13 mouse cellular contexts compared by ENCODE assay signal in the genomic region with DNA sequence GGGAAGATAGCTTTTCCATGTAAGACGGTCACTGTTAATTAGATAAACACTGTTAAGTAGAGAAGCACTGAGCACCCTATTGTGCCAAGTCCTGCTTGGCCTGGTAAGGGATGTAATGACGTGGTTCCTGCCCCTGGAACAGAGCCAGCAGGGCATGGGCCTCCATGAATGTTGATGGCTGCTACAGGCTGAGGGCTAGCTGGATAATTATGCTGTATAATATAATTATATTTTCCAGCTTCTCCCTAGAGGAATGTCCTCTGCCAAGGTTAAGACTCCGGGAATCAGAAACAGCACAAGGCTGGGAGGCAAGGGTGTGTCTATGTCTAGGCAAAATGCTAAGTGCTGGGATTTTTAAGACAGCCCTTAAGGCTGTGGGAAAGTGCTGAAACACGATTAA. TPM values are rescaled to one million over a fixed set of nuclear protein-coding genes. Genes with fewer than 3 reads are reported as not detected.
DNase-seq lines count a peak whose midpoint lies in the region; ATAC-seq lines count a peak whose summit lies in the region.
"Had no signal": no experiment of that assay in that cellular context is flagged by ENCODE, and none has a peak within 500 bp of the region (broad histone marks: within the 10 kb centered on the region; RNA-seq: fewer than 3 reads in every experiment).

No protein-coding gene starts in this region.

- no peak for ATAC-seq in kidney, embryonic 14.5 days (ENCODE audit: low FRiP score, low TSS enrichment)

- no peaks in the 10 kb centered on the region for H3K27me3 ChIP-seq in kidney, embryonic 14.5 days (ENCODE audit: control insufficient read depth, insufficient read depth, low read length)
- H3K27me3 ChIP-seq: limb, embryonic 13.5 days had no signal

- H3K4me2 ChIP-seq in kidney, embryonic 14.5 days (replicated peaks; ENCODE audit: low read depth, low read length) = no peak overlapping the region
- H3K4me2 ChIP-seq: limb, embryonic 13.5 days had no signal

- H3K9ac ChIP-seq in kidney, embryonic 14.5 days (ENCODE audit: low read depth, low read length) = no peak overlapping the region
- H3K9ac ChIP-seq: limb, embryonic 13.5 days had no signal

- H3K9me3 ChIP-seq in kidney, embryonic 14.5 days (ENCODE audit: control insufficient read depth, low read length) = no peaks in the 10 kb centered on the region
- H3K9me3 ChIP-seq: G1E; limb, embryonic 13.5 days had no signal

- no peaks in the 10 kb centered on the region for H3K4me1 ChIP-seq in kidney, embryonic 14.5 days (ENCODE audit: control insufficient read depth, insufficient read depth, low read length)
- H3K4me1 ChIP-seq: limb, embryonic 13.5 days had no signal

- peaks cover 11% of the 10 kb centered on the region for H3K36me3 ChIP-seq in kidney, embryonic 14.5 days (ENCODE audit: control insufficient read depth, insufficient read depth, low read length)

- no peak overlapping the region for H3K27ac ChIP-seq in kidney, embryonic 14.5 days (ENCODE audit: low read depth, low read length)
- H3K27ac ChIP-seq: limb, embryonic 13.5 days had no signal

- peak; percentile 21 to 34 for DNase-seq in cerebellum, postnatal 10 days
- DNase-seq in cerebellum, adult 9-10 months = no peak
- peak; percentile 42 for DNase-seq in kidney, adult 11 months
- peak; percentile 54 for DNase-seq in testis, postnatal 10 days (ENCODE audit: low spot score)
- no peak for DNase-seq in testis, postnatal 14 days (ENCODE audit: low spot score)
- no peak for DNase-seq in yolk sac, embryonic 10.5 days (ENCODE audit: low spot score)
- no peak for DNase-seq in urinary bladder, adult 2 months (ENCODE audit: low spot score)
- DNase-seq: cerebellum, adult 9-11 months had no signal

- no peak overlapping the region for H3K4me3 ChIP-seq in kidney, embryonic 14.5 days (ENCODE audit: low read length)
- H3K4me3 ChIP-seq: erythroblast, embryonic 14.5 days; limb, embryonic 13.5 days had no signal

- 85% methylated on average over 4 of the region's 4 CpGs for WGBS in kidney, embryonic 14.5 days

RNA-seq across cellular contexts. Expression of gene Fam151b, which starts 7.0 kb away (rescaled TPM):
- polyA plus RNA-seq in kidney, embryonic 14.5 days (2014; fragmentation: Nextera tagmentation; extraction: Ambion mirVana) = 0.18 TPM in 1 of 2 replicates, not detected in the other
- 8.4 and 9.8 TPM in 2 replicates for polyA plus RNA-seq in urinary bladder, adult 2 months (2012; rRNA removed)
- polyA plus RNA-seq: erythroblast, embryonic 14.5 days; G1E; lung, embryonic 16.5 days had no signal

RNA-seq across cellular contexts. Expression of gene Zfyve16, which starts 39.9 kb away (rescaled TPM):
- polyA plus RNA-seq in kidney, embryonic 14.5 days (2014; fragmentation: Nextera tagmentation; extraction: Ambion mirVana) = 8.7 and 14.7 TPM in 2 replicates
- polyA plus RNA-seq in urinary bladder, adult 2 months (2012; rRNA removed) = 10.3 and 10.7 TPM in 2 replicates

Comparison
In these comparisons a context has a peak if more than half of its experiments do, and no peak if none do; other contexts are left out.
1. DNase-seq: peak in cerebellum, postnatal 10 days (2 of 2), kidney, adult 11 months (single experiment) and testis, postnatal 10 days (single experiment); none in cerebellum, adult 9-10 months (single experiment), testis, postnatal 14 days (single experiment), yolk sac, embryonic 10.5 days (single experiment) and urinary bladder, adult 2 months (single experiment).